Mouse (Mus musculus) urinary bladder, adult 18-20 months (tissue): ENCODE measurements around the gene Cops8.

Experiments used
- DNase-seq, 2 experiments: peaks; one replicate each; pipeline ENCODE4 v3.0.0; 2022; ENCODE audit warnings: low spot score in 2 of 2, mixed read lengths in 2 of 2

The Cops8 gene

DNA sequence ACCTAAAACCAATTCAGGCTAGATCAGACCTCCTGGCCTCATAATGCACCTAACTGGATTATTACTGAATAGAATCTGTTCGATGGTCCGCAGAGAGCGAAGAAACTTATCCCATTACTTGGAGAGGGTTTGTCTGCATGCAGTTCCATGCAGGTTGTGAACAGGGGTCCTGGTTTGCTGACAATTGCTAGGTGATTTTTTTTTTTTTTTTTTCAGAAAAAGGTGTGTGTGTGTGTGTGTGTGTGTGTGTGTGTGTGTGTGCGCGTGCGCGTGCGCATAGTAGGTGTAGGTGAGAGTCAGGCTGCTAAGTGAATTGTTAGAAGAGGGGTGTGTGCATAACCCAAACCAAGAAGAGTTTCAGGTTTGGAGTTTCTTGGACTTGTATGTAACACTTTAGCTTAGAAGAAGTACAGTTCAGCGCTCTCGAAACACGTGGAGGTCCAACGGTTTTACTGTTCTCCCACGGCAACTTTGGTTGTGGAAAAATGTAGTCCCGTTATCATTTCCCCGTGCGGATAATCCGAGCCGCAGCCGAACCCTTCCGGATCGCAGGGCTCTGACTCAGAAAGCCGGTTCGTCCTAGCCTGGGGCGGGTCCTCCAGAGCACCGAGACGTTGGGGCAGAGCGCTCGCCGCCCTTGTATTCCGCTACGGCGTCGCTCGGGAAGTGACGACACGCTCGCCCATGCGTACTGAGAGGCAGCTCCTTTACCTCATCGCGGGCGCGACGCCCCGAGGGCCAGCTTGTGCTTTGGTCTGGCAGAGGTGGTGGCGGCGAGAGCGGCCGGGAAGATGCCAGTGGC is at the start of gene Cops8:
Gene Cops8, plus strand, starts transcription at position 223 of the 802 bp plus-strand sequence.
- DNase-seq, result peak; percentile 96 to 97

DNA sequence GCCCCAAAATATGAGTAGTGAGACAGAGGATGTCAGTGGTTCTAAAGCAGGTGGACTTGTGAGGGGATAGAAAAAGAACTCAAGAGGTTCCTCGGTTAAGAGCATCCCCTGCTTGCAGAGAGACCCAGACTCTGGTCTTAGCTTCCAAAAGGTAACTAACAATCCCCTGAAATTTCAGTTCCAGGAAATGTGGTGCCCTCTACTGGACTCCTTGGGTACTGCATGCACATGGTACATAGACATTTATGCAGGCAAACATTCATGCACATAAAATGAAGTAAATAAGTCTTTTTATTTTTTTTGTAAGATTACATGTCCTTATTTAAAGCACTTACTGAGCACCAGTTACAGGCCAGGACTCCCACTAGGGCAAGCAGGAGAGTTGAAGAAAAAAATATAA is 45.6 kb upstream of the Cops8 start:
- no peak for DNase-seq

DNA sequence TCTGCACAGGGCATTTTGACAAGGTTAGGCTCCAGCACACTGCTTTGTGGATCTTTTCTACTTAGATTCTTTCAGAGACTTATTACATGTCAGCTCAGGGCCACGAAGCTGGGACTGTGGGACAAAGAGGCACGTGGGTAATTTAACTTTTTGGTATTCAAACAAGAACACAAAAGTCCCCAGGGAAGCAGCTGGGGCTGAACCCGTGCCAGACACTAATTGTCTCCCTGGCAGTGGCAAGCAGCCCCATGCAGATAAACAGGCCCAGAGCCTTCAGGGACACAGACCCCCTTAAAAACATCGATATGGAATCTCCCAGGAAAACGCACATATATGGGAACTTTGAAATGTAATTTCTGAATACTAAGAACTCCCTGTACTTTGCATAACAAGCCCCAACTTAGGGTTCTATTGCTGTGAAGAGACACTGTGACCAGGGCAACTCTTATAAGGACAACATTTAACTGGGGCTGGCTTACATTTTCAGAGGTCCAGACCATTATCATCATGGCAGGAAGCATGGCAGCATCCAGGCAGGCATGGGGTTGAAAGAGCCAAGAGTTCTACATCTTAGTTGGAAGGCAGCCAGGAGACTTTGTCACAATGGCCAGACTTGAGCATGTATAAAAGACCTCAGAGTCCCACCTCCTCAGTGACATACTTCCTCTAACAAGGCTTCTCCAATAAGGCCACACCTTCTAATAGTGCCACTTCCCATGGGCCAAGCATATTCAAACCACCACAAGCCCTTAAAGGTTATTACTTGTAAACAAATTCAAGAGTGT is 41.6 kb upstream of the Cops8 start:
- no peak for DNase-seq

DNA sequence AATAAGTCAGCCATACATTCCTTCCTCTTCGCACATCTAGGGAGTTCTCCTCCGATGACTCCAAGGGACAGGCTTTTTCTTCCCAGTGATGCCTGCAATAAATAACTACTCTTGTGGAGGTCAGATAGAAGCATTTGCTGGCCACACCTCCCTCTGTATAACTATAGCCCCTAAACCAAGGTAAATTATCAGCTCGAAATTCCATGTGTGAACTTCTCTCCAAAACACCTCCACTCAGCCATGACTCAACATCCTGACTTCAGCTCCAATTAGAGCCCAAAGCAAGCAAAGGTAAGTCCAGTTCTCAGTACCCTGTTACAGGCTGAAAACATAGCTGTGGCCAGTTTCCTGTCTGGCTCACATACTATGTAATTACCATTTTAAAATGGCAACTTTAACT is 38.8 kb upstream of the Cops8 start:
- no peak for DNase-seq

DNA sequence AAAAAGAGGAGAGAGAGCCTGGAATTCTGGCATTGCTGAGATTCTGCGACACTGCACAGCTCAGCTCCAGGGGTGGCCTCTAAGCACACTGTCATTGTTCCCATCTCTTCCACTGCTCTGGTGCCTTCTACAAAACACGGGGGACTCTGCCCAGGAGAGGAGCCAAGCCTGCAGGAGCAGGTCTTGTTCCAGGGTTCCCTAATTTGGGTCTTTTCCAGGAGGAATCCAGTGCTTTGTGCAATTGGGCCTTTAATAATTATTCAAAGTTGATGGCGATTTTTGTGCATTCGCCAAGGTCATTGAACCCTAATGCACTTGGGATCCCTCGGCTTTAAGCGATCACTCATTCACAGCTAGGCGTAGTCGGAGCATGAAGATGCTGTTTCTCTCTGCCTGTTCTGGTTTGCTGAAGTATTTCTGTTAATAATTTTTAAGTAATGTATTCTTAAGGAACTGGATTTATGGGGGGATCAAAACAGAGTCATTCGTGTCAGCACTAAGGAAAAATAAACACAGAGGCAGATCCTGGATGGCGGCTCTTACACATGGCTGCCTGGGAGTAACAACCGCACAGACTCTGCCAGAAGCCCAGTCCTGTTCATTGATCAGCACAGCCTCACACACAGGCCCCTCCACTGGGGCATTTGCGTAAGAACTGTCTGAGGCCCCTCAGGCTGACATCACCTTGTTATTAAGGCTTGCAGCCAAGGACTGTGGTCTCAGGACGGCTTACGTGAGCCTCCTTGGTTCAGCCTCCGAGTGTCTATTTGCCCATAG is 35.9 kb upstream of the Cops8 start:
- no peak for DNase-seq

DNA sequence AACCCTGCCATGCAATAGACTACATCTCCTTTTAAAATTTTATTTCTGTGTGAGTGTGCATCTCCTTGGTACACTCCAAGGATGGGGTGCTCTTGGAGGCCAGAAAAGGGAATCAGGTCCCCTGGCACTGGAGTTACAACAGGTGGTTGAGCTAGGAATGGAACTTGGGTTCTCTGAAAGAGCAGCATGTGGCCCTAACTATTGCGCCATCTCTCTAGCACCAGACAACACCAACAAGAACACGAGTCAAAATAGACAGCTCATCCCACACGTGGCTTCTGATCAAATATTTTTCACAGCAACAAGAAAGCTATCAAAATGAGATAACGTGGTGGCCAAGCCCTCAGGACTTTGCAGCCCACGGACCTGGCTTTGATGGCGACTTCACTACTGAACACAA is 28.9 kb upstream of the Cops8 start:
- no peak for DNase-seq

DNA sequence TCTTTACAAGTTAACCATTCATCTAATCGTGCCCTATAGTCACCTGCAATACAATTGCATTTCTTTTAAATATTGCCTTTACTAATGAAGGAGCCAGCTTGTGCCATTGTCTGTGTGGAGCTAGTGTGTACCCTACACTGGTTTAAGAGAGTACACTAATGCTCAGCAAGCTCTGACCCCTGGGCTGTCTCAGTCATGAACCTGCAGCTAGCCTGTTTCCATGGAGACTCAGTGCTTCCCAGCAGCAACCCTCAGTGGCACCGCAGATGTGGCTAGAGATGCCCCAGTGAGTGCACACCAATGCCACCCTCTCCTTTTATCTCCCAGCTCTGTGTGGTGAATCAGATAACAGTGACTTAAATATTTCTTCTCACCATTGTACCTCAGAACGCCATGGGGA is 27.9 kb upstream of the Cops8 start:
- no peak for DNase-seq

DNA sequence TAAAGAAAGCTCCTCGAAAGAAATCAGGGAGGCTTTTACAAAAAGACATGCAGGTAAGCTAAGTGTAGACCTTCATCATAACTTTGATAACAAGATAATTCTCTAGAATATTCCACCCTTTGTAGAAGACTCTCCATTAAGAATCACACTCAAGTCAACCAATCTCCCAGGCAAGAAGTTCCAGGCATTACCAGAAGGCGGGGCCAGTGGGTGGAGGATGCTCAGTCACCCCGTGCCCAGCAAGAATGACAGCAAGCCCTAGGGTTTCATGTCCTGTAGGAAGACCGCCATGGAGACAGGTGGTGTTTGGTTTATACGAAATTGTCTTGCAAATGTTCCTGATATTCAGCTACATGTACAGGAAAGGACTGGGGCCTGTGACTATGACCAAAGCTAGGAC is 25.4 kb upstream of the Cops8 start:
- DNase-seq, result no peak

DNA sequence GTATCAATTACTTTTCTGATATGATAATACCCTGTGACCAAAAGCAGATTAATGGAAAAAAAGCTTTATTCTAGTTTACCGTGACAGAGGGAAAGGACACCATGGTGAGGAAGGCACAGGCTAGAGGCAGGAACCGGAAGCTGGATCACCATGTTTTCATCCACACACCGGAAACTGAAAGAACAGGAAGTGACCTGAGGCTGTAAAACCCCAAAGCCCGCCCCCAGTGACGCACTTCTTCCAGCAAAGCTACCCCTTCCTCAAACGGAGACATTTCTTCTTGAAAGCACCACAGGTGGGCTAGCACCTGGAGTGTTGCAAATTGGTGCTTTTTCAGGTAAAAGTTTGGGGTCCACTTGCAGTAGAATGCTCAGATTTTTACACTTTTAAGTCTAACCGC is 20.1 kb upstream of the Cops8 start:
- no peak for DNase-seq

DNA sequence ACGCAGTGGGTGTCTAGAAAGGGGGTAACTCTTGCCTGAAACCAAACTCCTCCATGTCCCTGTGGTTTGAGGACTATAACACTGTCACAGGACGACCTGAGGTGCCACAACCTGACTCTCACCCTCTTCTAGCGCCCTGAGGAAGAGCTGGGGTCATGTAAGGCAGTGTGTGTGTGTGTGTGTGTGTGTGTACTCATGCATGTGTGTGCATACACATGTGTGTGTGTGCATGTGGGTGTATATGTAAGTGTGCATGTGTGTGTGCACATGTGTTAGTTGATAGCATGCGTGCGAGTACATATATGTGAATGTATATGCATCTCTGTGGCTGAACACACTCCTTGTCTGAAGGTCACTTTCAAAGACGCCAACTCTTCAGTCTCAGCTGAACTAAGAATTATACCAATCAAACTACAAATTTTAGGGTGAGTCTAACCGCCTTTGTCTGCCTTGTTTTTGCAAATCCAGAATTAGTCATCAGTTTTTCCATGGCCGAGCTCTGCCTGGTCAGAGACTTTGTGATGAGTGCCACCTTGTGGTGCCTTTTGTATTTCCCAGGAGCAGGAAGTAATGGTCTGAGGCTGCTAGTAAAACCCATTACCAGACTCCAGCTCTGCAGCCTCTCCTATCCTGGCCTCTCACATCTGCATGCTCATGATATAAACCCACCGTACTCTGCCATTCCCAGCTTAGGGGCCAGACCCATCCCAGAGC is 14.6 kb upstream of the Cops8 start:
- DNase-seq, result peak; percentile 51 to 65

DNA sequence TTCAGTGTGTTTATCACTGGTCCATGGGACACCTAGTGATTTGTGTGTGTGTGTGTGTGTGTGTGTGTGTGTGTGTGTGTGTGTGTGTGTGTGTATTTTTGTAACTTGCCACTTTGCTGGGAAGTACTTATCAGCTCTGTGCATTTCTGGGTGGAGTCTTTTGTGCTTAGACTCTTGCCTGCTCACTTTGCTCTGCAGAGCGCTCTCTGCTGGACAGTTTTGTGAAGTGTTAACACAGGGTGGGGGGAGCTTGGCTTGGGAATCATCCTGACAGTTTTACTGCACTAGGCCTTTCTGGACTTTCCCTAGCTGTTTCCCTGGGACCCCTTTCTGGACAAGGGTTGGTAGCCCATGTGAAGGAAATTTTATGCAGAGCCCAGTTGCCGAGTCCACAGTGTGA is 12.0 kb upstream of the Cops8 start:
- DNase-seq, result peak; percentile 11 to 22

DNA sequence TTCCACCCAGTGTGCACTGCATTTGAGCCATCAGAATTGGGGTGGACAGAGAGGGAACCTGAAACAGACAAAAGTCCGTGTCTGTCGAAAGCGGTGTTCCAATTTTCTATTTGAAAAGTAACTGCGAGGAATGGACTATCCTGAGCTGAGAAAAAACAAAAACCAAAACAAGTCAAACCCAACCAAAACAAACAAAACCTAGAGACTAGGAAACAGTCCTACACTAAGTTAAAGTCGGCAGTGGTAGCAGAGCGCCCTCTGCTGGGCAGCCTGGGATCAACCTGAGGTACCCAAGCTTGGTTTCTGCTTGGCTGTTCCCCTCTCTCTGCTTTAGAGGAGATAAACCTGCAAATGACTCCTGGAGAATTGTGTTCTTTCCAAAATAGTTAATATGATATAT is 10.0 kb upstream of the Cops8 start:
- peak; percentile 52 to 71 for DNase-seq

DNA sequence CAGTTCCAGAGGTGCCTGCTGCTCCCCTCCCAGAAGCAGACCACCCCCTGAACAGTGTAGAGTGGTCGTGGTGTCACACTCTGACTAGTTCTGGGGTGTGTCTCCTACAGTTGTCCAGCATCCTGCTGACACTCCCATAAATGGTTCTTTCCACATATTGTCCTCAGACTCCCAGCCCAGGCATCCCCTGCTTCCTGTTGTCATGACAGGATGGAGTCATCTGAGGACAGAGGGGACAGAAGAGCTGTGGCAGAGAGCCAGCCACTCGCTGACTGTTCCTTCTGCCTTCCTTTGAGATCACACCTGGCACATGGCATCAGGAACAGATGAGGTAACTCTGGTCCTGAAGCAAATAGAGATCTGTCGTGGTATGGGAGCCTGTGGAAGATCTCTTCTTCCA is 3.6 kb upstream of the Cops8 start:
- no peak for DNase-seq

DNA sequence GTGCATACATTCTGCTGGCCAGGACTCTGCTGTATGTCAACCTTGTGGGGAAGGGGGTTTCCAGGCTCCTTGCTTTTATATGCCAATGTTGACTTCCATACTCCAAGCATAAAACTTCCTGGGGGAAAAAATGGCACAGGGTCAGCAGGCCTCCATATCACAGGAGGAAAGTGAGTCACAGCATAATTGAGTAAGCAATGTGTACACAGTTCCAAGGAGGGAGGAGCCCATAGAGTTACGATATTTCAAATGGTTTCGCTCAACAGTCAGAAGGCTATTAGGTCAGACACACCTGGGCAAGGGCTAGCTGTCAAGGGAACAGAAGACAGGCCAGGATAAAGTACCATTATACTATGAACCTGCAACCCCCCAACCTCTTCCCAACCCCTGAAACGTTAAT is 1.7 kb upstream of the Cops8 start:
- no peak for DNase-seq

DNA sequence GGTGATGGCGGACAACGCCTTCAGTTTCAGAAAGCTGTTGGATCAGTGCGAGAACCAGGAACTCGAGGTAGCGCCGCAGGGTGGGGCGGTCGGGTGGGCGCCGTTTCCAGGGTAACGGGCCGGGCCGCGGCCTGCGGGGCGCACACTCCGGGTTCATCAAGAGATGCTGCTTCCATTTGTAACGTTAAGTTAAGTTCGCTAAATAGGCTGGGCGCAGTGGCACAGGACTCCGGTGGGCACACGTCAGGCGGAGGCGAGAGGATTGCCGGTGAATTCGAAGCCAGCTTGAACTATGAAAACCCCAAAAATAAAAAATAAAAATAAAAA is 743 bp downstream of the Cops8 start:
- DNase-seq, result no peak

DNA sequence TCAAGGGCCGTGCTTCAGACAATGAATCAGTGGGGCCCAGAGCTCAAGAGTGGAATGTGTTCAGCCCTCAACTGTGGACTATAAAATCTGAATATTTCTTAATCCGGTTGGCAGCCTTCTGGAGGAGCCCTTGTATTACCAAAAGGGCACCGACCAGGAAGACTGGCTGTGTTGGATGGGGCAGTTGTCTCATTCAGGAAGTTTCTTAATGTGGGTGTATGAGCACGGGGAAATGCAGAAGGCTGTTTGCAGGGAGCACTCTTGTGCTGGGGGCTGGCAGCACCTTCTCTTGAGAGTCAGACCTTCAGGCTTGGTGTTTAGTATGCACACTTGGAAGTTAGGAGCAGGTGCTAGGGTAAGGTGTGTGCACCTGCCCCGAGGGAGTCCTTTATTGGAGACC is 6.6 kb downstream of the Cops8 start:
- no peak for DNase-seq

DNA sequence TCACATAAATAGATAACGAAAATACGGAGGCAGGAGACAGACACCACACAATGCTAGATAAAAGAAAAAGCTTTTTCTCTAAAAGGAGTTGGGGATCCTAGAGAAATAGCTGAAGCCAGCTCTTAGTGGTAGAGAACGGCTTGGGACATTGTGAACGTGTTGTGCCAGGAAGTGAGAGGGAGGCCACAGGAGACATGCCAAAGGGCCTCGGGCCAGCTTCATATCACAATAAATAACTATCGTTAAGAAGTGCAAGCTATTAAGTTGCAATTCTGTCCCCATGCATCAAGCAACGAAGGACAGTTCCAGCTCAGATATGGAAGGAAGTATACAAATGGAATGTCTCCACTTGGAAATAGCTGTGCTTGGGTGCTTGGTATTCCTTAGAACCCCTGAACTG is 14.5 kb downstream of the Cops8 start:
- no peak for DNase-seq

DNA sequence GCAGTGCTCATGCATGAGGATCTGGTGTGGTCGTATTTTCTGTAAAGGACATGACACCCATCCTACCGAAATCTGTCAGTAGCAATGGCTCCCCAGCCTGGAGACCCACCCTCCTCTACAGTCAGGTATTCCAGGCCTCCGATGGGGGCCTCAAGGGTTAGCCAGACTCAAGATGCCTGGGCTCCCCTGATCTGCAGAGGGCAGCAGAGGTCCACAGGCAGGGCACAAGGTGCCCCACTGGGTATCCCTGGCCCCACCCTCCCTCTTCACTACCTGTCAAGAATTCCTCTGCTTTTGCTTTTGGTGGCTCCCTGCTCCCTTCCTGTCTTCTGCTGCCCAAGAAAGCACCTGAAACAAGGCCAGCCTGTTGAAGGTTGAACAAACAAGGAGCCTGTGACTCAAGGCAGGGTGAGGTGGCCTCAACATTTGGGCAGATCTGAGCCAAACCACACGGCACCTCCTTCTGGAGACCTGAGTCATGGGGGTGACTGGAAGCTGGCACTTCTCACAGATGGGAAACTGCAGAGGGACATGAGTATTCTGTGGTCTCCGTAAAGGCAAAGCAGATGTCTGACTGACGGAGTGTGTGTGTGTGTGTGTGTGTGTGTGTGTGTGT is 30.7 kb downstream of the Cops8 start:
- DNase-seq, result peak; percentile 11 to 31

DNA sequence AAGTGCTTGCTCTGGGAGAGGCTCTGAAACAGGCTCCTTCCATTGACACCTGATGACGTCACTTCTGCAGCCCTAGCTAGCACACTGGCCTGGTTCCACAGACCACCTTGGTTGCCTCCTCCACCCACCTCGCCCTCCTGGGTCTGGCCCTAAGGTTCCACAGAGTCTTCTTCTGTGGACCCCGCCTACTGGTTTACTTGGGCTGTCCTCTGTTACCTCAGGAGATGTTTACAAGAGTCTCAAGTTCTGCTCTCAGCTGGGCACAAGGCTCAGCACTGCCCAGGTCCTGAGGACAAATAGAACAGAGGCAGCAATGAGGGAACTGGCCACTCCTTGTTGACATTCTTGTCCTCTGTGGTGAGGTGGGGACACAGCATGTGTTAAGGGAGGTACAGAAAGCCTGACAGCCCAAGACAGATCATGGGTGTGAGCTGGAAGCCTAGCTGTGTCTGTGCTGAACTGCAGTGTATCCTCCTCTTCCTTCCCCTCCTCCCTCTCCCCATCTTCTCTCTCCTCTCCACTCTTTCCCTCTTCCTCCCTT is 31.5 kb downstream of the Cops8 start:
- no peak for DNase-seq

DNA sequence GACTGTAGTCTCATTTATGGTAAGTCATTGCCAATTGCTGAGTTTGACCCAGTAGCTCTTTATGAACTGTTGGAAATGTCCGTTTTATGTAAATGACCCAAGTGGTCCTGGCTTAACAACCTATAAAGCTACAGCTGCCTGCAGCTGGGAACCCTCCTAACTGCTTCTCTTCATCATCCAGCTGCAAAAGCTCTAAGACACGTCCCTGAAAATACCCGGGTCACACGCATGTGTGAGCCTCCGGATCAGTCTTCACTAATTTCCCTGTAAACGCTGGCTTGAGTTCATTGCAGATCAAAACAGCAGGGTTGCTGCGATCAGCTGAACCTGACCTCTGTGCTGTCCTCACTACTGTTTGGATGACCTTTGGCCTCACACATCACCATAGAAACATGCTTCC is 35.6 kb downstream of the Cops8 start:
- no peak for DNase-seq

DNA sequence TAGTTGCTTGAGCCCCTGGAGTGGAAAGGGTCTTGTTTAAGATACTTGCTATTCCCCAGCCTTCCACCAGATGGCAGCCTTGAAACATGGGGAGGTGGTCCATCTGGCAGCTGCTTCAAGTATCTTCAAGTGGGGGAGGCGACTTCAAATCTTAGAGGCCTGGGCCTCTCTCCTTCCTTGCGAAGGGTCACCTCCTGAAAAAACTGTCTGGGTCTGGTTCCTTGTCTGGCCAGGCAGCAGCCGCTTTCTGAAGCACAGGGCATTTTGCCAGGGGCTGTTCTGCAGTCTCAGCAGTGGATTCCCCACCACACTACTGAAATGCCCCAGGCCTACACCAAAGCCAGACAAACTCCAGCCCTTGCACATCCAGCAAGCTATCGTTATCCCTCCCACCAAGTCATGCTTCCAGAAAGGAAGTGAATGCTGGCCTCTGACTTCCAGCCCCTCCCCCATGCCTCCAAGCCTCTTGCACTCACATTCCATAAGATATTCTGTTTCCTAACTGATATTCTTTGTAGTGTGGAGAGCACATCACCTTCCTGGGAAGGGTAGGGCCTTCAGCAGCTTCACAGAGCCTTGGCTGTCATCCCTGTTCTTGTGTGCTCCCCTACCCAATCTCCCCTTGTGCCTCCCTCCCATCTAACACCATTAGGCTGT is 48.1 kb downstream of the Cops8 start:
- DNase-seq, result peak; percentile 23 to 52
